Mouse (Mus musculus) left cerebral cortex, postnatal 10 days (tissue): Measurements from ENCODE around the gene Tmem131. TPM values are rescaled to one million over a fixed set of nuclear protein-coding genes. Genes with fewer than 3 reads are reported as not detected.

Source experiments
- DNase-seq, 2 experiments: peaks; one replicate each; pipeline ENCODE4 v3.0.0; 2021 to 2022; ENCODE audit warnings: low spot score in 2 of 2, mixed read lengths in 1 of 2; ENCODE audit errors: extremely low spot score in 1 of 2
- intact Hi-C: fragments of 180-260 bp; cut with DNase I; formaldehyde crosslinking; loops from one replicate; pipeline ENCODE4 v1.15.1; 2025
- total RNA-seq, 2 experiments: library from RNA; stranded (reverse); gene quantifications; 2 replicates each; pipeline ENCODE4 v1.2.3; 2021

Gene Tmem131
- total RNA-seq, 2 experiments from 2014 or later = 61.2 to 63.6 TPM

DNA sequence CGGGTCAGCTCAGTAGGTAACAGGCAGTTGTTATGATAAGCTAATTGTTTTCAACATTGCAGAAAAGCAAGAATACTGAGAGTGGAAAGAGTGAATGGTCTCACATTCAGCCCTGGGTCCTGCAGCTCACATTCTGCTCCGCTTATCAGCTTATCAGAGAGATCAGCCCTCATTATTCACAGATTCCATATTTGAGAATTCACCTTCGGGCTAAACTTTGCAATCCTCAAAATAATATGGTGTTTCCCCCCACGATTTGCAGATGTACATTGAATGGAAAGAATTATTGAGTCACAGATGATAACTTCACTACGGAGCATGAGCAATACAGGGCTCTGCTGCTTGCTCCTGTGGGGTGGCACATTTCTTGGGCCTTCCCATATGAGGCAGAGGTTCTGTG, 174.7 kb downstream of the Tmem131 start:
- no peak for DNase-seq
- intact Hi-C loops = no loop called here

DNA sequence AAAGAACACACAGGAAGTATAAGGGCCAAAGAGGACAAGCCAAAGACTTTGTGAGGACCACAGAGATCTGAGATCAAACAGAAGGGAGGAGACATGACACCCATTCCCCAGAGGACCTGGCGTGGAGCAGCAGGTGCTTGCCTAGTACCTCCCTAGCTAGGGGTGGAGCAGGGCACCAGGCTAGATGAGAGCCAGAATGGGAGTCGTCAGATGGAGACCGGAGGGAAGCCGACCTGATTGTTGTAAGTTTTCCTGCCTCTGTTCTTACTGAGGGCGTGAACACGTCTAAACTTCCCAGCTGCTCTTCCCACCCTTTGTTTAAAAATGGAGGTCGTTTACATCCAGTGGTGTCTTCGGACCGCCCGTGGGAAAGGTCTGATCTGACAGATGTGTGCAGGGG, 176.1 kb downstream of the Tmem131 start:
- no peak for DNase-seq
- intact Hi-C loops = no loop called here

DNA sequence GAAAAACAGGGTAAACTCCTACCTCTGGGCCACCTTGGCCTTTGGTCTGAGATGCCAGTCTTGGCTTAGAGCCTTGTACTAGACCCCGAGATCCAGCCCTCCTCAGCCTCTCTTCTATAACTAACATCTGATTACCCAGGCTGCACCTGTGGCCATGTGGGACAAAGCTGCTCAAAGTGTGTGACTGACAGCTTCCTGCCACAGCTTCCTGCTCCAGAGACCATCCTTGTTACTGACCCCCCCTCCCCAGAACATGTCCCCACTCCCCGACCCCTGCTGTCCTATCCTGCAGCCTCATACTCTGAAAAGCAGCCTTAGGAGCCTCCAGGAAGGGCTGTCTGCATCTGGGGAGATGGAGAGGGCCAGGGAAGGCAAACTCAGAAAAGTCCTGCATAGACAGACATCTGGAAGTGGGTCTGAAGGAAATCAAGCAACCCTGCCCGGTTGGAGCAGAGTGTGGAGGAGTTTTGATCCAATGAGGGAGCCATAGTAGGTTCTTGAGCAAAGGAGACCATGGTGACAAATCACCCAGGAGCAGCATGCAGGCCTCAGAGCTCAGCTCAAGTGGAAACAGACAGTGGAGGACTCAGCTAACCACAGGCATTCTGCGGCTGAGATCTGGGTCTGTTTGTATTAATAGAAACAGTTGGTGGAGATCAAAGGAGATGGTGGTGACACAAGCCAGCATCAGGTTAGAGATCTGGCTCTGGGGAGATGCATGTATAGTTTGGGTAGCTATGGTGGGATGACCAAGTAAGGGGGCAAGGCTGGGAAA, 176.8 kb downstream of the Tmem131 start:
- peak in 1 of 2 experiments; percentile 10 for DNase-seq
- intact Hi-C loops = no loop called here

DNA sequence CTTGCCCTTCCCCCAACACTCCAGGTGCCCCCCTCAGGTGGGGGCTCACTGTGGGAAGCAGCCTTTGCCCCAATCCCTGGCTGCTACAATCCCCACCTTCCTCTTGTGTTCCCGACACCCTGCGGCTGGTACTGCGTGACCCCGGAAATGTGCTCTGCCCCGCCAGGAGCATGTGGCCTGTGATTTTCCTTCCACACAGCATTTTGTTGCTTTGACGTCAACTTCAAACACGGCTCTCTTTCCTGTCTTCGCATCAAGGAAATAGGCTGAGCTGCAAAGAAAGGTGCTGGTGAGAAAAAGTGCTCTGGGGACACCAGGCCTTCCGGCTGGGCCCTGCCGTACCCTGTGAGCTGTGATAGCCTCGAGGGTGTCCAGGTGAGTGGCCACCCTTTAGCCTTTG, 181.9 kb downstream of the Tmem131 start, which contains the start of gene Zap70:
Zap70 (plus strand) TSS at position 231 of the 400 bp plus-strand sequence.
- peak in 1 of 2 experiments; percentile 16 for DNase-seq
- intact Hi-C loops = no loop called here

DNA sequence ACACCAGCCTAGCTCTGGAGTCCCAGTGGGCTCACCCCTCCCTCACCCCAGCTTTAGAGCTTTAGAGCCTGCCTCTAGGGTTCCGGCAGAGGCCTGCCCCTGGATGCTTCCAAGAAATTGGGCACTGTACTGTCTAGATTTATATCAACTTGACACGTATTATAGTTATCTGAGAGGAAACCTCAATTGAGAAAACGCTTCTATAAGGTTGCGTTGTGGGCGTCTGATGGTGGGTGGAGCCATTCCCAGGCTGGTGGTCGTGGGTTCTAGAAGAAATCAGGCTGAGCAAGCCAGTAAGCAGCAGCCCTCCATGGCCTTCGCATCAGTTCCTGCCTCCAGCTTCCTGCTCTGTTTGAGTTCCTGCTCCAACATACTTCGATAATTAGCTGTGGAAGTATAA, 182.4 kb downstream of the Tmem131 start:
- intact Hi-C loops = no loop called here
- DNase-seq = peak in 1 of 2 experiments; percentile 9

DNA sequence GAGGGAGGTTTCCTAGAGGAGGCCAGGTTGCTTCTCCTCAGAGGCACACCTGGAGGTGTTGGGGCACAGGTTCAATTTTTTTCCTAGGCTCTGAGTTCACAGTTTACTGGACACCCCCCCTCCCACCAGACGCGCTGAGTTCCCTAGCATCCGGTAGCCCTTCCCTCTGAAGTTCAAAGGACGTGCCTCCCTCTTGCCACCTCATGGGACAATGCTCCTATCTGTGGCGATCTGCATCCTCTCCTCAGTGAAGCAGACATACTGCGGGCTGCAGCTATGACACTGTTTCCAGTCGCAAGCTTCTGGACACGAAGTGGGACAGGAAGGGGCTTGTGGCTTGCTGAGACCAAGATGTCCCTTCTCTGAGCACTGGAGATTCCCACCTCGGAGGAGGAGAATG, 183.1 kb downstream of the Tmem131 start:
- peak in 1 of 2 experiments; percentile 10 for DNase-seq
- intact Hi-C loops = no loop called here

DNA sequence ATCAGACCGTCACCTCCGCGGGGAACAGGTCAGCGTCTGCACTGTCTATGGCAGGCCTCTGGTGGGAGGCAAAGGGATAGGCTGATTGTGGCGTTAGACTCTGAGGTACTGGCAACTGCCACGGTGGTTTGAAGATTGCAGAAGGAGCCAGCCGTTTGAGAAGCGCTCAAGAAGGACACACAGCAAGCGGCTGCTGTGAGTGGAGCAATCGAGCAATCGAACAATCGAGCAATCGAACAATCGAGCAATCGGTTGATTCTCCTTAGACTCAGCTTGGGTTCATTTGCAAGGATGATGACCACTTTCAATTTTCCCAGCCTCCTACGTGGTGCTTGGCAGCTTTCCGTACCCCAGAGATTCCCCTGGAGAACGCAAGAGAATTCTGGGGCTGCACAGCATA, 184.4 kb downstream of the Tmem131 start:
- intact Hi-C loops = no loop called here
- DNase-seq = peak in 1 of 2 experiments; percentile 9

DNA sequence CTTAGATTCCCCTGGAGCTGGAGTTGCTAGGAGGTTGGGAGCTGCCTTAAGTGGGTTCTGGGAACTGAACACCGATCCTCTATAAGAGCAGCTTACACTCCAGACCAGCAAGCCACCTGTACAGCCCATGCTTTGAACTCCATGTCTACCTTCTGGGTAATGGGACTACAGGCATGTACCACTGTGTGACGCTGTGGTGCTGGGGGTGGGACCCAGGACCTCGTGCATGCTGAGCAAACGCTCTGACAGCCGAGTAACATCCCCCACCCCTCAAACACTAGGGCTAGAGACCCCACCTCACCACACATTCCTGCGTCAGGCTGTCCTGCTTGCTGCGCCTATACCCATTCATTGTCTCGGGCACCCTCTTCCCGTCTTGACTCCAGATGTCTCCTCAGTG, 184.9 kb downstream of the Tmem131 start:
- peak in 1 of 2 experiments; percentile 10 for DNase-seq
- intact Hi-C loops = no loop called here

DNA sequence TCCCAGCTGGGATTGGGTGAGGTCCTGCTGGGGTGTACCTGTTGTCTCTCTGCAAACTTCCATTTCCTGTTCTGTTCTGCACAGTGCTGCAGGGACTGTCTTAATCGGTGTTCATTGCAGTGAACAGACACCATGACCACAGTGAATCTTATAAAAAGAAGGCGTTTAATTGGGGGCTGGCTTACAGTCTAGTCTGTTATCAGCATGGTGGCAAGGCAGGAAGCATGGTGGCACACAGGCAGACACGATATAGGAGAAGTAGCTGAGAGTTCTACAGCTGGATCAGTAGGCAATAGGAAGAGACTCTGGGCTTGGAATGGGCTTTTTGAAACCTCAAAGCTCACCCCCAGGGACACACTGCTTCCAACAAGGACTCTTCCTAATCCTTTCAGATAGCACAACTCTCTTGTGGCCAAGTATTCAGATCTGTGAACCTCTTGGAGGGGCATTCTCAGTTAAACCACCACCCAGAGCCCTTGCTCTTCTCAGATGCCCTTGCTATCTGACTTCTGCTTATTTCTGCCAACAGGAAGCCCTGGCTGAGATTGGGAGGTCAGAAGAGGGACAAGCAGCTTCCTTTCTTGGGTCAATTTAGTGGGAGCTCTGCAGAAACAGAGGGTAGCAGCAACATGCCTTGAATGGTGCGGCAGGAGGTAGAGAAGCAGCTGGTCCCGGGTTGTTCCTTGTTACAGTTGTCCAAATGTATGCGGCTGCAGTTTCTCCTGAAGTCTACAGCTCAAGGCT, 189.4 kb downstream of the Tmem131 start:
- intact Hi-C loops = no loop called here
- peak in 1 of 2 experiments; percentile 6 for DNase-seq

DNA sequence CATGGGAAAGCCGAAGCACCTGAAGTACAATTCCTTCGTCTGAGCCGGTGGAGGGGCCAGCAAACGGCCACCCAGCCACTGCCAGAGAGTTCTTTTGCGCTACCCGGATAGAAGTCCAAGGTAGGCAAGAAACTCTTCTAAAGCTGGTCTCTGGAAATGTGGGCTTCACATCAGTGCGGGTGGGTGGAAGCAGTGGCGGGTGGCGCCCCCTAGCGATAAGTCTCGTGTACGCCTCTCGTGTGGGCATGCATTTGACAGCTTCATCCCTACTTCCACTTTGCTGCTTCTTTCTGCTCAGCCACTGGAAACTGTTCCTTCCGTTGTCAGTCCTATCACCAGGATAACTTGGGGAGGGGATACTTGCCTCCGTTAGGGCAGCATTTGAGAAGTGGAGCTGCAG, 197.0 kb downstream of the Tmem131 start:
- intact Hi-C loops = no loop called here
- peak in 1 of 2 experiments; percentile 58 for DNase-seq

DNA sequence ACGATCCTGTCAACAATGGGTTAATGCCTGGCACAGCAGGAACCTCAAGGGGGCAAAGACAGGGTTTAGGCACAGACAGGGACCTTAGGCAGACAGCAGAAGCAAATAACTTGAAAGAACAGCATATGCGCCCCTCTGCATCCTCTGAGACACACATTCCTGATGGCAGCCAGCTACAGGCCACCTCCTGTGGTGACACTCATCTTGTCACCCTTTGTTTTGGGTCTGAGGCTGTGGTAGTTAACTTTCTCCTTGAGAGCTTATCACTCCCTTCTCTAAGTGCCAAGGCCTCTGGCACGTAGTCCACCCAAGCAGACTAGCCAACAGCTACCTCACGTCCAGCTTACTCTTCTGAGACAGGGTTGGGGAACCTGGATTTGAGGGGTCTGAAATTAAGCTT, 197.8 kb downstream of the Tmem131 start:
- DNase-seq = no peak
- intact Hi-C loops = no loop called here

DNA sequence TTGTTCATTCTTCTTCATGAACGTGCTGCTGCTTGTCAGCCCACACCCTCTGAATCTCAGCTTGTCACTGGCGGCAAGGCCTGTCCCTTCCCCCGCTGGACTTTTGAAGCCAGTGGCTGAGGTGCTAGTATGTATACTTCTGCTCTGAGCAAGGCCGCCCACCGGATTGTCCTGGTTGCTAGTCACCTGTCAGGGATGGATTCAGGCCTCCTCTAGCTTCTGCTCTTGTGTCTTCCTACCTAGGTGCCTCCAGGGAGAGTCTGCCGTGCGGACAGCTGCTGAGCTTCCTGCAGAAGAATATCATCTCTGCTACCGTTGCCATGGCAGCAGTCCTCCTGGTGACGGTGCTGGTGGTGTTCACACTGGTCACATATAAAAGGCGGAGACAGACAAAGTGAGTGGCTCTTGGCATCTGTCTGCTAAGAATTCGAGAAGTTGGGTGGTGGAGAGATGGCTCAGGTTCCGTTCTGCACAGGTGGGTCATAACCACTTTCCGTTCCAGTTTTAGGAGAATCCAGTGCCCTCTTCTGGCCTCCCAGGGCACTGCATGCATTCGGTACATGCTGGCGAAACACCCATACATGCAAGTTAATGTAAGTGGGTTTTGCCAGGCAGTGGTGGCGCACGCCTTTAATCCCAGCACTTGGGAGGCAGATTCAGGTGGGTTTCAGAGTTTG, 199.1 kb downstream of the Tmem131 start:
- intact Hi-C loops = no loop called here
- DNase-seq = peak; percentile 70 to 73

DNA sequence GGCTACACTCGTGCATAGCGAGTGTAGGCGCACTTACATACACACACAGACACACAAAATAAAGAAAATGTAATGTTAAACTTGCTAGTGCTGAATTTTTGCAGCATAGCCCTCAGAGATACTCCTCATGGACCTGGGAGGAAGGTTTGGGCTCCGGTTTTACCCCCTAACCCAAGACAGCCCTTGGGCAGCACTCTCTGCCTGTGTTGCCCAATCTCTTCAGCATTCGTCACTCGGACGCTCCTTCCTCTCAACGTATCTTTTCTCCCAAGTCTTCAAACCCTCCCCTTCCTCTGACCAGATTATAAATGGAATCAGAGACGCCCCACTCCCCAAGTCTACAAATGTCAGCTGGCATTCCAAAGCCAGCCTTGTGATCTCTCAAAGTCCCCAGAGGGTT, 200.4 kb downstream of the Tmem131 start:
- intact Hi-C loops = no loop called here
- DNase-seq = no peak

Other genes starting within 250 kb of the Tmem131 start
- under 1 TPM; 0.71 to 0.81 TPM for gene 4933424G06Rik, start 233.5 kb downstream of the Tmem131 start, total RNA-seq
- 100 to 1,000 TPM; 202 to 213 TPM for gene Actr1b, start 229.2 kb downstream of the Tmem131 start, total RNA-seq
- 1 to 10 TPM; 2.3 TPM for gene Zap70, start 181.9 kb downstream of the Tmem131 start, total RNA-seq
- 1 to 10 TPM; 3.0 to 4.1 TPM for gene Vwa3b, start 82.9 kb upstream of the Tmem131 start, total RNA-seq